Mouse (Mus musculus) CH12.LX (cell line): Measurements from ENCODE around the gene Calhm2. TPM values are rescaled to one million over a fixed set of nuclear protein-coding genes. Genes with fewer than 3 reads are reported as not detected.

Experiments used
- DNase-seq: peaks from one replicate; pipeline ENCODE4 v3.0.0-alpha.2; 2013; ENCODE audit errors: extremely low read depth
- H3K27ac ChIP-seq: 2 replicates; pipeline ENCODE4 v1.5.1; 2012; ENCODE audit warnings: low read depth, mild to moderate bottlenecking, control low read depth, moderate library complexity; ENCODE audit not compliant: insufficient read depth
- H3K27me3 ChIP-seq: replicated peaks from 2 replicates; pipeline ENCODE3; 2012; ENCODE audit warnings: inconsistent platforms
- H3K36me3 ChIP-seq, 2 experiments: replicated peaks in 1 of 2; 2 replicates each; pipeline versions ENCODE3 to v1.6.1; 2012; ENCODE audit warnings: inconsistent platforms in 1 of 2, low read length in 1 of 2, mild to moderate bottlenecking in 1 of 2, mixed read lengths in 1 of 2, moderate library complexity in 1 of 2; ENCODE audit not compliant: control insufficient read depth in 1 of 2, insufficient read depth in 1 of 2
- H3K4me1 ChIP-seq, 2 experiments: 2 replicates each; pipeline ENCODE4 v1.6.1; 2012; ENCODE audit warnings: inconsistent platforms in 1 of 2, moderate library complexity in 1 of 2; ENCODE audit not compliant: insufficient read depth in 2 of 2, control insufficient read depth in 1 of 2
- H3K4me2 ChIP-seq: 2 replicates; pipeline ENCODE4 v1.6.1; 2012; ENCODE audit warnings: low read depth, mild to moderate bottlenecking, control low read depth; ENCODE audit not compliant: poor library complexity, insufficient read depth, severe bottlenecking
- H3K4me3 ChIP-seq, 3 experiments: fragments of 150-350 bp in 1 of 3; sonication (generic) in 1 of 3; replicated peaks in 1 of 3; 2 replicates each; pipeline versions ENCODE3 to v1.5.1; 2011 to 2012; ENCODE audit warnings: low read depth in 2 of 3, low read length in 2 of 3, mild to moderate bottlenecking in 2 of 3, moderate library complexity in 2 of 3, control low read depth in 1 of 3, improper control_type of control experiment in 1 of 3, inconsistent platforms in 1 of 3, mixed read lengths in 1 of 3; ENCODE audit not compliant: poor library complexity in 1 of 3
- H3K79me2 ChIP-seq: replicated peaks from 2 replicates; pipeline ENCODE4 v1.6.1; 2012; ENCODE audit warnings: mild to moderate bottlenecking, moderate library complexity; ENCODE audit not compliant: control insufficient read depth, poor library complexity, insufficient read depth, severe bottlenecking; ENCODE audit errors: extremely low read depth
- H3K9ac ChIP-seq: 2 replicates; pipeline ENCODE4 v1.6.1; 2012; ENCODE audit warnings: low read depth, mild to moderate bottlenecking, control low read depth, moderate library complexity; ENCODE audit not compliant: insufficient read depth
- H3K9me3 ChIP-seq: replicated peaks from 2 replicates; pipeline ENCODE3; 2012; ENCODE audit warnings: low read length, inconsistent platforms, mixed read lengths
- CTCF ChIP-seq, 2 experiments: IDR thresholded peaks in 1 of 2; conservative IDR thresholded peaks in 1 of 2; 2 replicates each; pipeline ENCODE4 v1.5.1; 2011 to 2012; ENCODE audit warnings: low read depth in 2 of 2, low read length in 2 of 2, improper control_type of control experiment in 1 of 2, inconsistent platforms in 1 of 2, mild to moderate bottlenecking in 1 of 2, moderate library complexity in 1 of 2
- ELF1 ChIP-seq: IDR thresholded peaks from 2 replicates; pipeline ENCODE4 v1.6.1; 2014; ENCODE audit warnings: low read depth, mild to moderate bottlenecking, inconsistent platforms, low read length, improper control_type of control experiment
- EP300 ChIP-seq: IDR thresholded peaks from 2 replicates; pipeline ENCODE4 v1.6.1; 2011; ENCODE audit warnings: low read length, improper control_type of control experiment
- ETS1 ChIP-seq: conservative IDR thresholded peaks from 2 replicates; pipeline ENCODE4 v1.6.1; 2012; ENCODE audit warnings: low read depth, mild to moderate bottlenecking, inconsistent platforms, low read length, improper control_type of control experiment, moderate library complexity
- GABPA ChIP-seq: IDR thresholded peaks from 2 replicates; pipeline ENCODE4 v1.6.1; 2012; ENCODE audit warnings: low read depth, low read length, improper control_type of control experiment, inconsistent platforms; ENCODE audit not compliant: insufficient replicate concordance
- HCFC1 ChIP-seq: IDR thresholded peaks from 2 replicates; pipeline ENCODE4 v1.6.1; 2012; ENCODE audit warnings: low read depth, mild to moderate bottlenecking, inconsistent platforms, low read length, improper control_type of control experiment
- IRF4 ChIP-seq: IDR thresholded peaks from 2 replicates; pipeline ENCODE4 v1.6.1; 2014; ENCODE audit warnings: low read depth, mild to moderate bottlenecking, inconsistent platforms, low read length, improper control_type of control experiment
- JUN ChIP-seq: IDR thresholded peaks from 2 replicates; pipeline ENCODE4 v1.6.1; 2011; ENCODE audit warnings: low read depth, mild to moderate bottlenecking, low read length, improper control_type of control experiment, moderate library complexity; ENCODE audit not compliant: insufficient read depth
- JUND ChIP-seq: conservative IDR thresholded peaks from 2 replicates; pipeline ENCODE4 v1.6.1; 2011; ENCODE audit warnings: low read depth, low read length, improper control_type of control experiment
- MAX ChIP-seq: IDR thresholded peaks from 2 replicates; pipeline ENCODE4 v1.6.1; 2011; ENCODE audit warnings: low read length, improper control_type of control experiment
- MEF2A ChIP-seq: IDR thresholded peaks from 2 replicates; pipeline ENCODE4 v1.6.1; 2014; ENCODE audit warnings: low read depth, mild to moderate bottlenecking, inconsistent platforms, low read length, improper control_type of control experiment, borderline replicate concordance
- MYC ChIP-seq: IDR thresholded peaks from 2 replicates; pipeline ENCODE4 v1.6.1; 2011; ENCODE audit warnings: low read depth, mild to moderate bottlenecking, improper control_type of control experiment, low read length
- NELFE ChIP-seq: IDR thresholded peaks from 2 replicates; pipeline ENCODE4 v1.6.1; 2011; ENCODE audit warnings: low read depth, low read length, improper control_type of control experiment
- PAX5 ChIP-seq: IDR thresholded peaks from 2 replicates; pipeline ENCODE4 v1.6.1; 2012; ENCODE audit warnings: low read length, inconsistent platforms, mixed read lengths
- POLR2AphosphoS2 ChIP-seq: IDR thresholded peaks from 2 replicates; pipeline ENCODE4 v1.6.1; 2011; ENCODE audit warnings: low read depth, low read length, improper control_type of control experiment
- RAD21 ChIP-seq: IDR thresholded peaks from 2 replicates; pipeline ENCODE4 v1.6.1; 2011; ENCODE audit warnings: low read depth, mild to moderate bottlenecking, low read length, improper control_type of control experiment, moderate library complexity
- RCOR1 ChIP-seq: conservative IDR thresholded peaks from 2 replicates; pipeline ENCODE4 v1.6.1; 2012; ENCODE audit warnings: low read depth, mild to moderate bottlenecking, inconsistent platforms, low read length, improper control_type of control experiment
- SMC3 ChIP-seq: IDR thresholded peaks from 2 replicates; pipeline ENCODE4 v1.6.1; 2011; ENCODE audit warnings: low read depth, low read length, improper control_type of control experiment
- TBP ChIP-seq: conservative IDR thresholded peaks from 2 replicates; pipeline ENCODE4 v1.6.1; 2011; ENCODE audit warnings: low read depth, low read length, improper control_type of control experiment
- USF1 ChIP-seq: IDR thresholded peaks from 2 replicates; pipeline ENCODE4 v1.6.1; 2014; ENCODE audit warnings: low read depth, mild to moderate bottlenecking, inconsistent platforms, low read length, improper control_type of control experiment
- USF2 ChIP-seq: conservative IDR thresholded peaks from 2 replicates; pipeline ENCODE4 v1.6.1; 2011; ENCODE audit warnings: low read depth, low read length, improper control_type of control experiment
- ZC3H11A ChIP-seq: IDR thresholded peaks from 2 replicates; pipeline ENCODE4 v1.6.1; 2012; ENCODE audit warnings: low read depth, mild to moderate bottlenecking, inconsistent platforms, low read length, improper control_type of control experiment
- ZMIZ1 ChIP-seq: IDR thresholded peaks from 2 replicates; pipeline ENCODE4 v1.6.1; 2012; ENCODE audit warnings: low read depth, mild to moderate bottlenecking, inconsistent platforms, low read length, improper control_type of control experiment
- dilution Hi-C: fragments of 300-500 bp; cut with MboI; formaldehyde crosslinking; loops from 2 replicates; pipeline ENCODE4 v1.14.3; 2020; ENCODE audit warnings: low sequenced_read_pairs; ENCODE audit not compliant: extremely low pct_unique_long_range_greater_than_20kb, extremely low pct_ligation_motif_present
- in situ Hi-C: fragments of 300-500 bp; cut with MboI; formaldehyde crosslinking; loops from 3 replicates; pipeline ENCODE4 v1.14.3; 2019; ENCODE audit warnings: low sequenced_read_pairs, low pct_ligation_motif_present, low pct_unique_long_range_greater_than_20kb, mixed read lengths
- polyA plus RNA-seq: library from polyadenylated mRNA; unstranded; fragments of >175 nt; gene quantifications from 2 replicates; pipeline ENCODE4 v1.2.1, GENCODE M21; 2012; ENCODE audit warnings: low read depth; ENCODE audit not compliant: insufficient read length
- total RNA-seq, 2 experiments: library from RNA; depleted of rRNA; stranded (reverse); fragments of 300-350 nt in 1 of 2; fragments of >200 nt in 1 of 2; gene quantifications; 2 replicates each; pipeline ENCODE4 v1.2.3; 2012 to 2014

Calhm2 gene
- total and polyA plus RNA-seq, 3 experiments, result 6.3 to 10.4 (median 10.1) TPM

GRCm38 (mm10) chr19:47175472-47175871, 37.4 kb upstream of the Calhm2 start:
- Histone ChIP-seq H3K27me3 (peaks cover 62% of the 10 kb centered on the region), H3K9me3 (peaks cover 18% of the 10 kb centered on the region), H3K79me2 (no peaks in the 10 kb centered on the region), H3K4me2 (no peak overlapping the region), H3K4me3 (no peak overlapping the region), H3K27ac (no peak overlapping the region), H3K36me3 (no peaks in the 10 kb centered on the region), H3K9ac (no peak overlapping the region), H3K4me1 (peaks cover 5 to 16% of the 10 kb centered on the region in 2 experiments)
- dilution Hi-C loops (no loop called here), in situ Hi-C loops (loop anchor here (5.0 to 10.0 kb wide), 2 partner anchors 89 to 157 kb away; no protein-coding TSS in a partner anchor)
- DNase-seq, result peak; percentile 50
- TF ChIP-seq JUND, result no peak
- no peak for TF ChIP-seq IRF4
- no peak for TF ChIP-seq PAX5
- TF ChIP-seq GABPA, result no peak
- TF ChIP-seq CTCF (conservative IDR thresholded peaks at IDR 0.05 in 1 of 2, IDR thresholded peaks at IDR 0.05 in 1 of 2; ENCODE audit: low read depth in 2 of 2, low read length in 2 of 2), result peak in 1 of 2 experiments; percentile 49; a peak in 2 of 4 replicates

GRCm38 (mm10) chr19:47174515-47174914, 36.4 kb upstream of the Calhm2 start:
- peaks cover 23% of the 10 kb centered on the region for H3K9me3 ChIP-seq
- no peak overlapping the region for H3K27ac ChIP-seq
- in situ Hi-C loops (loop anchor here (10.0 kb wide), 1 partner anchor 90 kb away; no protein-coding TSS in a partner anchor), dilution Hi-C loops (no loop called here)
- H3K36me3 ChIP-seq, result no peaks in the 10 kb centered on the region
- H3K79me2 ChIP-seq, result no peaks in the 10 kb centered on the region
- peak; percentile 54 for TF ChIP-seq SMC3
- peak; percentile 51 for TF ChIP-seq RAD21
- peak; percentile 27 to 71; a peak in 3 of 4 replicates for TF ChIP-seq CTCF (conservative IDR thresholded peaks at IDR 0.05 in 1 of 2, IDR thresholded peaks at IDR 0.05 in 1 of 2; ENCODE audit: low read depth in 2 of 2, low read length in 2 of 2)
- TF ChIP-seq ZMIZ1, result no peak
- peaks cover 53% of the 10 kb centered on the region for H3K27me3 ChIP-seq
- DNase-seq, result peak; percentile 40
- peaks cover 3 to 14% of the 10 kb centered on the region in 2 experiments for H3K4me1 ChIP-seq
- no peak overlapping the region for H3K4me3 ChIP-seq
- no peak overlapping the region for H3K4me2 ChIP-seq
- no peak overlapping the region for H3K9ac ChIP-seq

- H3K27ac ChIP-seq, result no peak overlapping the region
- peak; percentile 86 for DNase-seq
- H3K9me3 ChIP-seq, result peaks cover 12% of the 10 kb centered on the region
- H3K36me3 ChIP-seq, result no peaks in the 10 kb centered on the region
- H3K4me1 ChIP-seq, result peaks cover 0 to 13% of the 10 kb centered on the region in 2 experiments; a peak in 2 of 4 replicates
- H3K9ac ChIP-seq, result peak overlapping the region; percentile 58
- dilution Hi-C loops (no loop called here), in situ Hi-C loops (loop anchor here (5.0 to 10.0 kb wide), 2 partner anchors 37 to 54 kb away; no protein-coding TSS in a partner anchor)
- H3K4me2 ChIP-seq, result peak overlapping the region; percentile 83
- H3K79me2 ChIP-seq, result no peaks in the 10 kb centered on the region
- H3K27me3 ChIP-seq, result peaks cover 15% of the 10 kb centered on the region
- TF ChIP-seq TBP (no peak), ELF1 (0 out of 2 replicates have a peak, but pooled peaks have one; percentile 14), HCFC1 (no peak), USF1 (no peak), ETS1 (no peak), RCOR1 (no peak), MEF2A (peak; percentile 16; the same call in 1 of the 2 replicates), GABPA (no peak), EP300 (no peak), SMC3 (peak; percentile 87), MYC (peak; percentile 39; the same call in 1 of the 2 replicates), NELFE (no peak), JUN (no peak), POLR2AphosphoS2 (no peak), USF2 (no peak), IRF4 (peak; percentile 72), RAD21 (peak; percentile 84), CTCF (conservative IDR thresholded peaks at IDR 0.05 in 1 of 2, IDR thresholded peaks at IDR 0.05 in 1 of 2; ENCODE audit: low read depth in 2 of 2, low read length in 2 of 2) (peak; percentile 92 to 97), MAX (no peak), ZC3H11A (peak; percentile 30; the same call in 1 of the 2 replicates)
- H3K4me3 ChIP-seq, result peak overlapping the region; percentile 40 to 52 (median 48)
These were observed 30.8 kb upstream of the Calhm2 start for GRCm38 (mm10) chr19:47168793-47169412.
